Mouse (Mus musculus): ENCODE data around the gene Hnrnpa1. TPM values are rescaled to one million over a fixed set of nuclear protein-coding genes. Genes with fewer than 3 reads are reported as not detected.

The Hnrnpa1 gene
- total RNA-seq, 2 experiments from 2014 or later: 140 to 154 TPM

Small RNAs within 50 kb of the gene (microRNA-seq; reads per million reads assigned to microRNA genes)
- 76.0 to 92.5 reads per million in 2 experiments for gene Mir148b (ENCODE audit: borderline number of aligned reads in 2 of 2)

Other genes with a start within 250 kb of the Hnrnpa1 start
- not detected for gene Hoxc8, start 249.8 kb upstream of the Hnrnpa1 start, total RNA-seq (2021)
- gene Hoxc6, start 242.2 kb upstream of the Hnrnpa1 start, total RNA-seq (2021): under 1 TPM in 1 of 2 experiments, not detected in 1; 0.25 TPM
- not detected for gene Hoxc4, start 221.5 kb upstream of the Hnrnpa1 start, total RNA-seq (2021)
- gene Smug1, start 73.3 kb upstream of the Hnrnpa1 start, total RNA-seq (2021): 10 to 100 TPM; 13.2 to 15.7 TPM
- gene Cbx5, start 616 bp upstream of the Hnrnpa1 start, total RNA-seq (2021): 10 to 100 TPM; 54.2 to 58.7 TPM
- under 1 TPM; 0.67 to 0.73 TPM for gene Nfe2, start 18.0 kb downstream of the Hnrnpa1 start, total RNA-seq (2021)
- gene Copz1, start 32.3 kb downstream of the Hnrnpa1 start, total RNA-seq (2021): 10 to 100 TPM; 56.6 to 56.9 TPM
- not detected for gene Gpr84, start 70.2 kb downstream of the Hnrnpa1 start, total RNA-seq (2021)
- gene Zfp385a, start 99.7 kb downstream of the Hnrnpa1 start, total RNA-seq (2021): 10 to 100 TPM; 12.9 to 13.0 TPM
- 10 to 100 TPM; 46.1 to 47.1 TPM for gene Itga5, start 126.3 kb downstream of the Hnrnpa1 start, total RNA-seq (2021)
- gene Gtsf1, start 190.0 kb downstream of the Hnrnpa1 start, total RNA-seq (2021): not detected
- not detected for gene Gtsf2, start 208.0 kb downstream of the Hnrnpa1 start, total RNA-seq (2021)
- gene Nckap1l, start 213.4 kb downstream of the Hnrnpa1 start, total RNA-seq (2021): 1 to 10 TPM; 3.6 to 5.7 TPM

All from heart, postnatal 36 days (tissue).